Mouse (Mus musculus) spleen, adult 2 months (tissue): ENCODE results near the gene Prss44.

Experiments
- CTCF ChIP-seq: fragments of 200-500 bp; IDR thresholded peaks from 2 replicates; pipeline ENCODE4 v1.5.1; 2011; ENCODE audit warnings: mild to moderate bottlenecking, inconsistent platforms; ENCODE audit not compliant: insufficient read depth, insufficient read length, insufficient replicate concordance; ENCODE audit errors: extremely low read depth
- POLR2A ChIP-seq: fragments of 200-500 bp; IDR thresholded peaks from 2 replicates; pipeline ENCODE4 v1.6.1; 2011; ENCODE audit warnings: low read depth, low read length, inconsistent platforms

DNA sequence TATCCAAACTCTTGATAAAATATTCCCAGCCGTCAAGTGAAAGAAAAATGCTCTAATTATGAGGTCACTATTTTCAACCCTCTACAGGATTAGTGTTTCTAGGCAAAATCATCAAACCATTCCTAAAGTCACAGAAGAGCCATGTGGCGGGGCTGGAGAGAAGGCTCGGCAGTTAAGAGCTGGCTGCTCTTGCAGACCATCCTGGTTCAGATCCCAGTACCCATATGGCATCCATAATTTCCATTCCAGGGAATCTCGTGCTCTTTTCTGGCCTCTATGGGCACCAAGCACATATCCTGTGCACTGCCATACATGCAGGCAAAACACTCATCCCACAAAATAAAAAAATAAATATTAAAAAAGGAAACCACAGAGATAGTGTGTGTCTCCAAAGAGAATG, 11.6 kb downstream of the Prss44 start:
- TF ChIP-seq CTCF, result no peak
- no peak for TF ChIP-seq POLR2A
